Mouse (Mus musculus): Measurements from ENCODE around the gene Pde4b.

The Pde4b gene

GRCm38 (mm10) chr4:102275716-102276115 lies 188.4 kb downstream of the Pde4b start:
- DNase-seq (ENCODE audit: extremely low read depth, insufficient read length, low spot score), result no peak

GRCm38 (mm10) chr4:102278958-102279357 lies 191.6 kb downstream of the Pde4b start:
- no peak for DNase-seq (ENCODE audit: extremely low read depth, insufficient read length, low spot score)

GRCm38 (mm10) chr4:102287172-102287571 lies 199.8 kb downstream of the Pde4b start:
- DNase-seq (ENCODE audit: extremely low read depth, insufficient read length, low spot score), result no peak

GRCm38 (mm10) chr4:102290052-102290734 lies 202.8 kb downstream of the Pde4b start:
- DNase-seq (ENCODE audit: extremely low read depth, insufficient read length, low spot score), result no peak

- no peak for DNase-seq (ENCODE audit: extremely low read depth, insufficient read length, low spot score)
These were observed 210.2 kb downstream of the Pde4b start for GRCm38 (mm10) chr4:102297558-102297957.

- no peak for DNase-seq (ENCODE audit: extremely low read depth, insufficient read length, low spot score)
These were observed 215.2 kb downstream of the Pde4b start for GRCm38 (mm10) chr4:102302568-102302967.

- no peak for DNase-seq (ENCODE audit: extremely low read depth, insufficient read length, low spot score)
These were observed 220.4 kb downstream of the Pde4b start for GRCm38 (mm10) chr4:102307661-102308297.

- no peak for DNase-seq (ENCODE audit: extremely low read depth, insufficient read length, low spot score)
These were observed 223.3 kb downstream of the Pde4b start for GRCm38 (mm10) chr4:102310630-102311029.

GRCm38 (mm10) chr4:102316011-102316410 lies 228.7 kb downstream of the Pde4b start:
- no peak for DNase-seq (ENCODE audit: extremely low read depth, insufficient read length, low spot score)

- DNase-seq (ENCODE audit: extremely low read depth, insufficient read length, low spot score), result no peak
These were observed 229.4 kb downstream of the Pde4b start for GRCm38 (mm10) chr4:102316699-102317285.

GRCm38 (mm10) chr4:102318596-102318995 lies 231.3 kb downstream of the Pde4b start:
- DNase-seq (ENCODE audit: extremely low read depth, insufficient read length, low spot score), result no peak

- no peak for DNase-seq (ENCODE audit: extremely low read depth, insufficient read length, low spot score)
These were observed 234.0 kb downstream of the Pde4b start for GRCm38 (mm10) chr4:102321340-102321739.

GRCm38 (mm10) chr4:102332386-102332785 lies 245.0 kb downstream of the Pde4b start:
- no peak for DNase-seq (ENCODE audit: extremely low read depth, insufficient read length, low spot score)

GRCm38 (mm10) chr4:102332885-102333284 lies 245.5 kb downstream of the Pde4b start:
- DNase-seq (ENCODE audit: extremely low read depth, insufficient read length, low spot score), result no peak

GRCm38 (mm10) chr4:102346911-102347492 lies 259.7 kb downstream of the Pde4b start:
- DNase-seq (ENCODE audit: extremely low read depth, insufficient read length, low spot score), result no peak

GRCm38 (mm10) chr4:102351476-102352475 lies 264.4 kb downstream of the Pde4b start:
- no peak for DNase-seq (ENCODE audit: extremely low read depth, insufficient read length, low spot score)

GRCm38 (mm10) chr4:102353641-102354403 lies 266.5 kb downstream of the Pde4b start:
- DNase-seq (ENCODE audit: extremely low read depth, insufficient read length, low spot score), result no peak

GRCm38 (mm10) chr4:102368105-102368735 lies 280.9 kb downstream of the Pde4b start:
- no peak for DNase-seq (ENCODE audit: extremely low read depth, insufficient read length, low spot score)

- no peak for DNase-seq (ENCODE audit: extremely low read depth, insufficient read length, low spot score)
These were observed 287.3 kb downstream of the Pde4b start for GRCm38 (mm10) chr4:102374614-102375013.
